Mouse (Mus musculus) thymus, adult 2 months (tissue): ENCODE data around the gene Dnajb7.

Experiments
- CTCF ChIP-seq: fragments of 200-500 bp; IDR thresholded peaks from 2 replicates; pipeline ENCODE4 v1.5.1; 2012; ENCODE audit warnings: mild to moderate bottlenecking, control low read depth, low read length, moderate library complexity, borderline replicate concordance; ENCODE audit not compliant: control insufficient read depth, poor library complexity, insufficient read depth; ENCODE audit errors: extremely low read depth
- POLR2A ChIP-seq: fragments of 200-500 bp; IDR thresholded peaks from 2 replicates; pipeline ENCODE4 v1.6.1; 2012; ENCODE audit warnings: mild to moderate bottlenecking, low read length, control low read depth, moderate library complexity; ENCODE audit not compliant: control insufficient read depth, poor library complexity, insufficient read depth; ENCODE audit errors: extremely low read depth

GRCm38 (mm10) chr15:81386327-81386726, 21.8 kb downstream of the Dnajb7 start:
- TF ChIP-seq CTCF (no peak), POLR2A (no peak)
